Mouse (Mus musculus): Measurements from ENCODE around the gene Ankrd13b.

GRCm38 (mm10) chr11:77502481-77502880, 13.0 kb upstream of the Ankrd13b start:
- no peak for TF ChIP-seq CTCF (IDR thresholded peaks at IDR 0.05)
- TF ChIP-seq EP300 (IDR thresholded peaks at IDR 0.05; ENCODE audit: insufficient read depth, low read depth, low read length): no peak
- no peak for TF ChIP-seq POLR2A (IDR thresholded peaks at IDR 0.05; ENCODE audit: insufficient read depth, low read depth, low read length)
